Mouse (Mus musculus): ENCODE data around the gene Trip10. TPM values are rescaled to one million over a fixed set of nuclear protein-coding genes. Genes with fewer than 3 reads are reported as not detected.

The Trip10 gene
- polyA plus RNA-seq, 1 experiment from 2014 or later = 36.5 TPM

- Histone ChIP-seq H3K4me1 (replicated peaks) (peaks cover 10% of the 10 kb centered on the region; the same call in 1 of the 2 replicates), H3K9ac (replicated peaks) (no peak overlapping the region), H3K4me3 (replicated peaks) (no peak overlapping the region), H3K27ac (no peak overlapping the region), H3K36me3 (no peaks in the 10 kb centered on the region), H3K9me3 (no peaks in the 10 kb centered on the region), H3K27me3 (peaks cover 51% of the 10 kb centered on the region), H3K4me2 (no peak overlapping the region)
- ATAC-seq (ENCODE audit: insufficient number of reproducible peaks, insufficient read depth, low FRiP score, low TSS enrichment, low read depth) = no peak
- WGBS = 58% methylated on average over 9 of the region's 9 CpGs
These were observed 30.5 kb downstream of the Trip10 start for GRCm38 (mm10) chr17:57279591-57280224.

DNA sequence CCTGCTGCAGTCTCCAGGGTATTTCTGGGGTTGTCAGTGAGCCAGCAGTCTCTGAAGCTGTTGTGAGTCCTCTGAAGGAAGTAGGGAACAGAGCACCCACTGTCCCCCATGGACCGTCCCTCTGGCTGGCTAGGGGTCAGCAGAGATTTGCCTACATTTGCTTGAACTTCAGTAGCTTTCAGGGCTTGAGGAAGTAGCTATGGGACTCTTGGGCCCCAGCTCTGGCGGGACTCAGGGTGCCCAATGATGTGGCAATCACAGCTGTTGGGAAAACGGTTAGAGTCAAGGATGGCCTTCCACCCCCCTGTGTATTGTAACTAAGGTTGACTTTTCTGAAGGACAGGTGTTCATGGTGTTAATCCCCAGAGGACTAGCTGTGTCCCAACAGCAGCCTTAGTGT lies 31.2 kb downstream of the Trip10 start:
- H3K27me3 ChIP-seq = peaks cover 44% of the 10 kb centered on the region
- no peak overlapping the region for H3K9ac ChIP-seq (replicated peaks)
- no peaks in the 10 kb centered on the region for H3K9me3 ChIP-seq
- H3K36me3 ChIP-seq = no peaks in the 10 kb centered on the region
- no peak for ATAC-seq (ENCODE audit: insufficient number of reproducible peaks, insufficient read depth, low FRiP score, low TSS enrichment, low read depth)
- no peak overlapping the region for H3K27ac ChIP-seq
- WGBS = 88% methylated on average over 3 of the region's 3 CpGs
- no peak overlapping the region for H3K4me3 ChIP-seq (replicated peaks)
- no peak overlapping the region for H3K4me2 ChIP-seq
- peaks cover 10% of the 10 kb centered on the region; the same call in 1 of the 2 replicates for H3K4me1 ChIP-seq (replicated peaks)

- H3K4me1 ChIP-seq (replicated peaks) = no peaks in the 10 kb centered on the region
- WGBS = 71% methylated on average over 5 of the region's 5 CpGs
- peaks cover 17% of the 10 kb centered on the region for H3K27me3 ChIP-seq
- H3K27ac ChIP-seq = no peak overlapping the region
- H3K36me3 ChIP-seq = no peaks in the 10 kb centered on the region
- no peak overlapping the region for H3K4me2 ChIP-seq
- no peak overlapping the region for H3K9ac ChIP-seq (replicated peaks)
- no peaks in the 10 kb centered on the region for H3K9me3 ChIP-seq
- no peak overlapping the region for H3K4me3 ChIP-seq (replicated peaks)
- ATAC-seq (ENCODE audit: insufficient number of reproducible peaks, insufficient read depth, low FRiP score, low TSS enrichment, low read depth) = no peak
These were observed 34.7 kb downstream of the Trip10 start for GRCm38 (mm10) chr17:57283906-57284305.

GRCm38 (mm10) chr17:57285077-57285476 lies 35.8 kb downstream of the Trip10 start:
- Histone ChIP-seq H3K9me3 (no peaks in the 10 kb centered on the region), H3K27me3 (peaks cover 5% of the 10 kb centered on the region), H3K4me2 (no peak overlapping the region), H3K27ac (no peak overlapping the region), H3K4me1 (replicated peaks) (no peaks in the 10 kb centered on the region), H3K4me3 (replicated peaks) (no peak overlapping the region), H3K9ac (replicated peaks) (no peak overlapping the region), H3K36me3 (no peaks in the 10 kb centered on the region)
- WGBS = 61% methylated on average over 2 of the region's 2 CpGs
- ATAC-seq (ENCODE audit: insufficient number of reproducible peaks, insufficient read depth, low FRiP score, low TSS enrichment, low read depth) = no peak

- no peak overlapping the region for H3K27ac ChIP-seq
- H3K4me2 ChIP-seq = no peak overlapping the region
- no peaks in the 10 kb centered on the region for H3K4me1 ChIP-seq (replicated peaks)
- WGBS = 82% methylated on average over 8 of the region's 8 CpGs
- no peaks in the 10 kb centered on the region for H3K9me3 ChIP-seq
- H3K27me3 ChIP-seq = no peaks in the 10 kb centered on the region; the same call in 1 of the 2 replicates
- no peak overlapping the region for H3K4me3 ChIP-seq (replicated peaks)
- no peak for ATAC-seq (ENCODE audit: insufficient number of reproducible peaks, insufficient read depth, low FRiP score, low TSS enrichment, low read depth)
- H3K36me3 ChIP-seq = no peaks in the 10 kb centered on the region
- H3K9ac ChIP-seq (replicated peaks) = no peak overlapping the region
These were observed 37.6 kb downstream of the Trip10 start for GRCm38 (mm10) chr17:57286718-57287355.

DNA sequence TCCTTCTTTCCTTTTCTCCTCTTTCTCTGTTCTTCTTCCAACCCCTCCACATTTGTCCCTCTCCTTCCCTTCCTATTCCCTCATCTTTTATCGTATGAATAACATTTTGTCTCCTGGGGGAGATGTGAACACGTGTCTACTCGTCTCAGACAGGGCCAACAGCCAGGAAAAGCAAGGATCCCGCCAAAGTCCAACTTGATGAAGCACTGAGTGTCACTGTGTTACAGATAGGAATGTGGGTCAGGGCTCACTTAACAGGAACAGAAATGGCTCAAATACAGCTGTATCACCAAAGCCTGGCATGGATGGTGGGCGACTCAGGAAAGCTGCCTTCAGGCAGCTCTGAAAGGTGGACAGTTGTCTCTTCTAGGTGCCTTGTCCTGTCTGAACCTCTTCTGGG lies 40.0 kb downstream of the Trip10 start:
- Histone ChIP-seq H3K4me3 (replicated peaks) (no peak overlapping the region), H3K4me1 (replicated peaks) (no peaks in the 10 kb centered on the region), H3K9me3 (no peaks in the 10 kb centered on the region), H3K27ac (no peak overlapping the region), H3K27me3 (no peaks in the 10 kb centered on the region), H3K4me2 (no peak overlapping the region), H3K36me3 (no peaks in the 10 kb centered on the region), H3K9ac (replicated peaks) (no peak overlapping the region)
- ATAC-seq (ENCODE audit: insufficient number of reproducible peaks, insufficient read depth, low FRiP score, low TSS enrichment, low read depth) = no peak
- WGBS = 86% methylated on average over 5 of the region's 5 CpGs

GRCm38 (mm10) chr17:57290001-57290670 lies 40.9 kb downstream of the Trip10 start:
- H3K27ac ChIP-seq = no peak overlapping the region
- H3K4me1 ChIP-seq (replicated peaks) = no peaks in the 10 kb centered on the region
- H3K9me3 ChIP-seq = no peaks in the 10 kb centered on the region
- H3K27me3 ChIP-seq = no peaks in the 10 kb centered on the region
- no peak overlapping the region for H3K4me3 ChIP-seq (replicated peaks)
- no peaks in the 10 kb centered on the region for H3K36me3 ChIP-seq
- H3K4me2 ChIP-seq = no peak overlapping the region
- no peak for ATAC-seq (ENCODE audit: insufficient number of reproducible peaks, insufficient read depth, low FRiP score, low TSS enrichment, low read depth)
- no peak overlapping the region for H3K9ac ChIP-seq (replicated peaks)
- 85% methylated on average over 9 of the region's 9 CpGs for WGBS

GRCm38 (mm10) chr17:57290671-57291055 lies 41.4 kb downstream of the Trip10 start:
- no peak overlapping the region for H3K9ac ChIP-seq (replicated peaks)
- no peak overlapping the region for H3K4me2 ChIP-seq
- H3K9me3 ChIP-seq = no peaks in the 10 kb centered on the region
- H3K27me3 ChIP-seq = no peaks in the 10 kb centered on the region
- WGBS = 83% methylated on average over 7 of the region's 7 CpGs
- no peak overlapping the region for H3K27ac ChIP-seq
- no peak overlapping the region for H3K4me3 ChIP-seq (replicated peaks)
- ATAC-seq (ENCODE audit: insufficient number of reproducible peaks, insufficient read depth, low FRiP score, low TSS enrichment, low read depth) = no peak
- H3K4me1 ChIP-seq (replicated peaks) = no peaks in the 10 kb centered on the region
- H3K36me3 ChIP-seq = no peaks in the 10 kb centered on the region

DNA sequence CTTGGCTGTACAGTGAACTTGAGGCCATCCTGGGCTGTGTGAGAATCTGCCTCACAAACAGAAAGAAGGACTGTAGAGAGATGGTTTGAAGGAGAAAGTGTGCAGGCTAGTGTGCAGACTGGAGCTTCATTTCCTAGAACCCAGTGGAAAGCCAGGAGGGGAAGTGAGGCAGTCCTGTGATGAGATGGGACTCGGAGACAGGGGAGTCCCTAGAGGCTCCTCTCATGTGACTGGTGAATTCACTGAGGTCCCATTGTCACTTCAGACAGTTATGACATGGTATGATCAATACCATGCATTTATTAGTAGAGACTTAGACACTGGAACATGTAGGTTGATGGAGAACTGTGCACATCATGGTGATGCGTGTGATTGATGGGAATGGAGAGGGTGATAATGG lies 43.0 kb downstream of the Trip10 start:
- Histone ChIP-seq H3K27me3 (no peaks in the 10 kb centered on the region), H3K4me3 (replicated peaks) (no peak overlapping the region), H3K36me3 (no peaks in the 10 kb centered on the region), H3K9ac (replicated peaks) (no peak overlapping the region), H3K4me2 (no peak overlapping the region), H3K9me3 (no peaks in the 10 kb centered on the region), H3K27ac (no peak overlapping the region), H3K4me1 (replicated peaks) (no peaks in the 10 kb centered on the region)
- ATAC-seq (ENCODE audit: insufficient number of reproducible peaks, insufficient read depth, low FRiP score, low TSS enrichment, low read depth) = no peak
- WGBS = 87% methylated on average over 2 of the region's 2 CpGs

- Histone ChIP-seq H3K4me2 (no peak overlapping the region), H3K9ac (replicated peaks) (no peak overlapping the region), H3K9me3 (no peaks in the 10 kb centered on the region), H3K27ac (no peak overlapping the region), H3K27me3 (no peaks in the 10 kb centered on the region), H3K36me3 (no peaks in the 10 kb centered on the region), H3K4me1 (replicated peaks) (no peaks in the 10 kb centered on the region), H3K4me3 (replicated peaks) (no peak overlapping the region)
- no peak for ATAC-seq (ENCODE audit: insufficient number of reproducible peaks, insufficient read depth, low FRiP score, low TSS enrichment, low read depth)
- 88% methylated on average over 9 of the region's 9 CpGs for WGBS
These were observed 43.7 kb downstream of the Trip10 start for GRCm38 (mm10) chr17:57292968-57293367.

- Histone ChIP-seq H3K9me3 (no peaks in the 10 kb centered on the region), H3K36me3 (no peaks in the 10 kb centered on the region), H3K4me1 (replicated peaks) (no peaks in the 10 kb centered on the region), H3K4me3 (replicated peaks) (no peak overlapping the region), H3K27me3 (no peaks in the 10 kb centered on the region), H3K27ac (no peak overlapping the region), H3K9ac (replicated peaks) (no peak overlapping the region), H3K4me2 (no peak overlapping the region)
- no peak for ATAC-seq (ENCODE audit: insufficient number of reproducible peaks, insufficient read depth, low FRiP score, low TSS enrichment, low read depth)
- 91% methylated on average over 9 of the region's 9 CpGs for WGBS
These were observed 46.7 kb downstream of the Trip10 start for GRCm38 (mm10) chr17:57295935-57296334.

Data from limb, embryonic 12.5 days (tissue).